Mouse (Mus musculus) embryonic facial prominence, embryonic 12.5 days (tissue): ENCODE measurements at regions not wholly inside any gene's neighbourhood (a gene's known extent, or its start where the extent isn't known, plus 50 kb on each side); places are given as distances from the start of the nearest gene placed in this dataset.

Experiments
- ATAC-seq: fragments of 200-750 bp; cut with Nextera tagmentation; 2 replicates; pipeline ENCODE4 v1.8.0; 2017; ENCODE audit not compliant: insufficient number of reproducible peaks, insufficient read depth, low FRiP score, low TSS enrichment
- H3K27ac ChIP-seq: fragments of 300-500 bp; sonication (generic); 2 replicates; pipeline ENCODE4 v1.5.1; 2016; ENCODE audit warnings: mild to moderate bottlenecking
- H3K27me3 ChIP-seq: fragments of 300-500 bp; sonication (generic); 2 replicates; pipeline ENCODE4 v1.6.1; 2016; ENCODE audit warnings: mild to moderate bottlenecking, moderate library complexity
- H3K36me3 ChIP-seq: fragments of 300-500 bp; sonication (generic); 2 replicates; pipeline ENCODE4 v1.6.1; 2016; ENCODE audit warnings: mild to moderate bottlenecking
- H3K4me1 ChIP-seq: fragments of 300-500 bp; sonication (generic); 2 replicates; pipeline ENCODE4 v1.6.1; 2016
- H3K4me2 ChIP-seq: fragments of 300-500 bp; sonication (generic); replicated peaks from 2 replicates; pipeline ENCODE4 v1.6.1; 2016; ENCODE audit warnings: mild to moderate bottlenecking, moderate library complexity
- H3K4me3 ChIP-seq: fragments of 300-500 bp; sonication (generic); 2 replicates; pipeline ENCODE4 v1.5.1; 2016; ENCODE audit warnings: mild to moderate bottlenecking
- H3K9ac ChIP-seq: fragments of 300-500 bp; sonication (generic); 2 replicates; pipeline ENCODE4 v1.6.1; 2016; ENCODE audit warnings: mild to moderate bottlenecking, moderate library complexity
- H3K9me3 ChIP-seq: fragments of 300-500 bp; sonication (generic); 2 replicates; pipeline ENCODE4 v1.6.1; 2016; ENCODE audit warnings: mild to moderate bottlenecking, moderate library complexity
- WGBS: fragments of 180-500 bp; shearing (Covaris S2); methylation state at CpG from one replicate; pipeline ENCODE4 v1.1.7; 2016; 5-methylcytosine and 5-hydroxymethylcytosine counted together

DNA sequence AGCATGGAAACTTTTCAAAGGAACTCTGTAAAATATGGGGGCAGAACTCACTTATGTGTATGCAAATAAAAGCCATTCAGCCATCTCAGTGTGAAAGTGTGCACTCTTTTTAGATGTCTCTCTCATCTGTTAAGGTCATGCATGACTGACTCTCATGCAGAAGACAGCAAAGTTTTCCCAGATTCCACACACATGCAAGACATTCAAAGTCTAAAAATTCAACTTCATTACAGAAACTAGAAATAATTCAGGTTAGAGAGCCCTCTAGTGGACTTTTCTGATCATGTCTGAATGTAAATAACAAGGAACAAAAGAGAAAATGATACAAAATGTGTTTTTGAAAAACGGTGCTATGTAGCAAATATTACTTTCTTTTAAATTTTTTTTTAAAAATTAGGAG is 308.8 kb upstream of the Chl1 start:
- ATAC-seq = no peak

DNA sequence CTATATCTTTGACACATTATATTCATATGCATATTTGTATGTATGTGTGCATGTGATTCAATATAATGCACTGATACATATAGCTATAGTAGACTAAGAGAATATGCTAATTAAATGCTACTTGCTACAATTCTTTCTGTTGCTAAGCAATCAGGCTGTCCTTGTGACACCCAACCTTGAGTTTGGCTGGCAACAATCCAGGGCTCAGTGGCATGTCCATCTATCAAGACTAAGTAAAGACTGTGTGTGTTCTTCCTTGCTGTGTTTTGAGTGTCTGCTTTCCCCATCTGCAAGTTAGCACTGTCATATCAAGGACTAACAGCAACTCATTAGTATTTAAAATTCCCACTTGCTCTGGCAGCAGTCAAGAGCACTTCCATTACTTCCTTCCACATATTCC is 301.2 kb upstream of the Chl1 start:
- Histone ChIP-seq H3K27me3 (no peaks in the 10 kb centered on the region), H3K27ac (no peak overlapping the region), H3K36me3 (no peaks in the 10 kb centered on the region), H3K9ac (no peak overlapping the region), H3K9me3 (no peaks in the 10 kb centered on the region), H3K4me2 (no peak overlapping the region), H3K4me3 (no peak overlapping the region), H3K4me1 (0 out of 2 replicates have a peak, but pooled peaks cover 3% of the 10 kb centered on the region)
- no peak for ATAC-seq

More for the DNA sequence above, 308.8 kb upstream of the Chl1 start:
- H3K4me1 ChIP-seq = no peaks in the 10 kb centered on the region
- no peak overlapping the region for H3K4me2 ChIP-seq
- H3K36me3 ChIP-seq = no peaks in the 10 kb centered on the region
- H3K4me3 ChIP-seq = no peak overlapping the region
- H3K27ac ChIP-seq = no peak overlapping the region
- no peak overlapping the region for H3K9ac ChIP-seq
- WGBS = 23% methylated on average over 1 of the region's 1 CpGs
- no peaks in the 10 kb centered on the region for H3K27me3 ChIP-seq
- H3K9me3 ChIP-seq = no peaks in the 10 kb centered on the region

DNA sequence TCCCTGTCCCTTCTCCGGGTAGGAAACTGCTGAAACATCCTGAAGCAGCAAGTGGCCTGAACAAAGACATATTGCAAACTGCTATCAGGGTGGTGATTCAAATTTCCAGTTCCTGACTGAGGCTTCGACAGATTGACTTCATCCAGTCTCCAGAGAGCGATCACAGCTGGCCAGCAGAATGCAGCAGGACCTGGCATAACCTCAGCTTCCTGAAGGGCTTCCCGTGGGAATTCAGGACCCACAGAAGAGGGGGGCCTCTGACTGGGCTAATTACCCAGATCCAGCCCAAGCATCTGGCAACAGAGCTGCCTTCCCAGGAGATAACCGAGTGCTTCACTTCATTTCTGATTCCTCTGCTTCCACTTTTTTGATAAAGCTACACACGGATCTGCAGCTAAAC is 297.2 kb upstream of the Chl1 start:
- WGBS = 34% methylated on average over 6 of the region's 6 CpGs
- no peaks in the 10 kb centered on the region for H3K27me3 ChIP-seq
- no peak overlapping the region for H3K27ac ChIP-seq
- no peak overlapping the region for H3K9ac ChIP-seq
- H3K4me2 ChIP-seq = no peak overlapping the region
- ATAC-seq = 0 out of 2 replicates have a peak, but pooled peaks have one; percentile 47
- H3K9me3 ChIP-seq = no peaks in the 10 kb centered on the region
- H3K4me3 ChIP-seq = no peak overlapping the region
- H3K36me3 ChIP-seq = no peaks in the 10 kb centered on the region
- 0 out of 2 replicates have a peak, but pooled peaks cover 3% of the 10 kb centered on the region for H3K4me1 ChIP-seq

- no peak overlapping the region for H3K27ac ChIP-seq
- no peak overlapping the region for H3K4me2 ChIP-seq
- H3K27me3 ChIP-seq = no peaks in the 10 kb centered on the region
- H3K4me3 ChIP-seq = no peak overlapping the region
- no peaks in the 10 kb centered on the region for H3K4me1 ChIP-seq
- no peak overlapping the region for H3K9ac ChIP-seq
- no peaks in the 10 kb centered on the region for H3K9me3 ChIP-seq
- no peak for ATAC-seq
- H3K36me3 ChIP-seq = no peaks in the 10 kb centered on the region
Measured at GRCm38 (mm10) chr6:103236896-103237295, 273.5 kb upstream of the Chl1 start.

GRCm38 (mm10) chr6:103268984-103269383 is 241.4 kb upstream of the Chl1 start:
- no peak for ATAC-seq
- Histone ChIP-seq H3K4me1 (no peaks in the 10 kb centered on the region), H3K9ac (no peak overlapping the region), H3K27me3 (no peaks in the 10 kb centered on the region), H3K4me2 (no peak overlapping the region), H3K4me3 (no peak overlapping the region), H3K36me3 (no peaks in the 10 kb centered on the region), H3K27ac (no peak overlapping the region), H3K9me3 (no peaks in the 10 kb centered on the region)
- 85% methylated on average over 5 of the region's 5 CpGs for WGBS

DNA sequence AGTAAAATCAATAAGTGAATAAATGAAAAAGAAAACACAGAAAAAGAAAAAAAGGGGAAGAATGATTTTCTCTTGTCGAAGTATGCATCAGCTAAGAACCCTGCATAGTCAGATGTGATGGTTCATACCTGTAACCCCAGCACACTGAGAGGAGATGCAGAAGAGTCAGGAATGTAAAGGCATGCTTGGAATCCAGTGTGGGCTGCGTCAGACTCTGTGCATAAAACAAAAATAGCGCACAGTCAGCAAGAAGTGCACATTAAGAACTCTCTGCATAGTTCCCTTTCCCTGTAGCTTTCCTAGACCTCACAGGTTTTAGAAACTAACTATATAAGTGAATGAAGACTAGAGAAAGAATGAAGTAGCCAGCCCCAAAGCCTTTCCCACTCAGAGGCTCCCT is 238.2 kb upstream of the Chl1 start:
- no peak overlapping the region for H3K27ac ChIP-seq
- H3K9ac ChIP-seq = no peak overlapping the region
- no peaks in the 10 kb centered on the region for H3K9me3 ChIP-seq
- no peak for ATAC-seq
- no peak overlapping the region for H3K4me3 ChIP-seq
- H3K27me3 ChIP-seq = no peaks in the 10 kb centered on the region
- H3K4me2 ChIP-seq = no peak overlapping the region
- H3K36me3 ChIP-seq = no peaks in the 10 kb centered on the region
- WGBS = 65% methylated on average over 3 of the region's 3 CpGs
- H3K4me1 ChIP-seq = no peaks in the 10 kb centered on the region

- no peak for ATAC-seq
Measured at GRCm38 (mm10) chr6:103275071-103275470, 235.3 kb upstream of the Chl1 start.

GRCm38 (mm10) chr6:103275476-103275875 is 234.9 kb upstream of the Chl1 start:
- no peaks in the 10 kb centered on the region for H3K9me3 ChIP-seq
- no peak overlapping the region for H3K4me2 ChIP-seq
- H3K4me1 ChIP-seq = no peaks in the 10 kb centered on the region
- H3K27me3 ChIP-seq = no peaks in the 10 kb centered on the region
- ATAC-seq = no peak
- no peak overlapping the region for H3K4me3 ChIP-seq
- H3K9ac ChIP-seq = no peak overlapping the region
- H3K36me3 ChIP-seq = no peaks in the 10 kb centered on the region
- H3K27ac ChIP-seq = no peak overlapping the region
- WGBS = 32% methylated on average over 2 of the region's 2 CpGs

More at GRCm38 (mm10) chr6:103275071-103275470, 235.3 kb upstream of the Chl1 start:
- no peak overlapping the region for H3K4me3 ChIP-seq
- no peaks in the 10 kb centered on the region for H3K27me3 ChIP-seq
- no peaks in the 10 kb centered on the region for H3K4me1 ChIP-seq
- H3K27ac ChIP-seq = no peak overlapping the region
- H3K9me3 ChIP-seq = no peaks in the 10 kb centered on the region
- H3K9ac ChIP-seq = no peak overlapping the region
- no peaks in the 10 kb centered on the region for H3K36me3 ChIP-seq
- H3K4me2 ChIP-seq = no peak overlapping the region
- 62% methylated on average over 4 of the region's 4 CpGs for WGBS

DNA sequence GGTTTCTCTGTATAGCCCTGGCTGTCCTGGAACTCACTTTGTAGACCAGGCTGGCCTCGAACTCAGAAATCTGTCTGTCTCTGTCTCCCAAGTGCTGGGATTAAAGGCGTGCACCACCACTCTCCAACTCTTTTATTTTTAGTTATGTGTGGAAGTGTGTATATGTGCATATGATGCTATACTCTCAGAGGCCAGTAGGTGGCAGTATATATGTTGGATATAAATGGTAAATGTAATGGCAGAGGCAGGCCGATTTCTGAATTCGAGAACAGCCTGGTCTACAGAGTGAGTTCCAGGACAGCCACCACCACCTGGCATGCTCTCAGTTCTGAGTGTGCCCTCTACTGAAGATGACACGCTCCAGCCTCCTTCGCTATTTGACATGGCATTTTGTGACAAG is 214.4 kb upstream of the Chl1 start:
- Histone ChIP-seq H3K9me3 (no peaks in the 10 kb centered on the region), H3K4me3 (no peak overlapping the region), H3K27ac (no peak overlapping the region), H3K9ac (no peak overlapping the region), H3K4me1 (no peaks in the 10 kb centered on the region), H3K36me3 (no peaks in the 10 kb centered on the region), H3K4me2 (no peak overlapping the region), H3K27me3 (no peaks in the 10 kb centered on the region)
- 84% methylated on average over 6 of the region's 6 CpGs for WGBS
- no peak for ATAC-seq

- Histone ChIP-seq H3K4me1 (no peaks in the 10 kb centered on the region), H3K9ac (no peak overlapping the region), H3K27ac (no peak overlapping the region), H3K4me3 (no peak overlapping the region), H3K9me3 (no peaks in the 10 kb centered on the region), H3K27me3 (no peaks in the 10 kb centered on the region), H3K36me3 (no peaks in the 10 kb centered on the region), H3K4me2 (no peak overlapping the region)
- 51% methylated on average over 8 of the region's 8 CpGs for WGBS
- ATAC-seq = 0 out of 2 replicates have a peak, but pooled peaks have one; percentile 22
Measured at GRCm38 (mm10) chr6:103306420-103307249, 203.8 kb upstream of the Chl1 start.

GRCm38 (mm10) chr6:103307250-103307580 is 203.2 kb upstream of the Chl1 start:
- WGBS = 25% methylated on average over 3 of the region's 3 CpGs
- no peak overlapping the region for H3K4me2 ChIP-seq
- no peaks in the 10 kb centered on the region for H3K36me3 ChIP-seq
- ATAC-seq = peak; percentile 28; the same call in 1 of the 2 replicates
- H3K4me1 ChIP-seq = no peaks in the 10 kb centered on the region
- no peak overlapping the region for H3K9ac ChIP-seq
- no peaks in the 10 kb centered on the region for H3K27me3 ChIP-seq
- H3K4me3 ChIP-seq = no peak overlapping the region
- H3K27ac ChIP-seq = no peak overlapping the region
- no peaks in the 10 kb centered on the region for H3K9me3 ChIP-seq

- no peak for ATAC-seq
- no peaks in the 10 kb centered on the region for H3K36me3 ChIP-seq
- no peaks in the 10 kb centered on the region for H3K9me3 ChIP-seq
- H3K4me1 ChIP-seq = no peaks in the 10 kb centered on the region
- H3K27me3 ChIP-seq = no peaks in the 10 kb centered on the region
- H3K4me2 ChIP-seq = no peak overlapping the region
- no peak overlapping the region for H3K27ac ChIP-seq
- H3K9ac ChIP-seq = no peak overlapping the region
- 65% methylated on average over 6 of the region's 6 CpGs for WGBS
- H3K4me3 ChIP-seq = no peak overlapping the region
Measured at GRCm38 (mm10) chr6:103312149-103312548, 198.2 kb upstream of the Chl1 start.
